Mouse (Mus musculus) right cerebral cortex, adult 18-20 months (tissue): ENCODE measurements around the gene Cfl2.
"Not testable (repeated sequence)": the region's sequence is repeated elsewhere in the genome, so short reads cannot be mapped to it uniquely, and the experiment has no call there.

Experiments
- DNase-seq: peaks from one replicate; pipeline ENCODE4 v3.0.0; 2022; ENCODE audit warnings: mixed read lengths

Cfl2 gene

DNA sequence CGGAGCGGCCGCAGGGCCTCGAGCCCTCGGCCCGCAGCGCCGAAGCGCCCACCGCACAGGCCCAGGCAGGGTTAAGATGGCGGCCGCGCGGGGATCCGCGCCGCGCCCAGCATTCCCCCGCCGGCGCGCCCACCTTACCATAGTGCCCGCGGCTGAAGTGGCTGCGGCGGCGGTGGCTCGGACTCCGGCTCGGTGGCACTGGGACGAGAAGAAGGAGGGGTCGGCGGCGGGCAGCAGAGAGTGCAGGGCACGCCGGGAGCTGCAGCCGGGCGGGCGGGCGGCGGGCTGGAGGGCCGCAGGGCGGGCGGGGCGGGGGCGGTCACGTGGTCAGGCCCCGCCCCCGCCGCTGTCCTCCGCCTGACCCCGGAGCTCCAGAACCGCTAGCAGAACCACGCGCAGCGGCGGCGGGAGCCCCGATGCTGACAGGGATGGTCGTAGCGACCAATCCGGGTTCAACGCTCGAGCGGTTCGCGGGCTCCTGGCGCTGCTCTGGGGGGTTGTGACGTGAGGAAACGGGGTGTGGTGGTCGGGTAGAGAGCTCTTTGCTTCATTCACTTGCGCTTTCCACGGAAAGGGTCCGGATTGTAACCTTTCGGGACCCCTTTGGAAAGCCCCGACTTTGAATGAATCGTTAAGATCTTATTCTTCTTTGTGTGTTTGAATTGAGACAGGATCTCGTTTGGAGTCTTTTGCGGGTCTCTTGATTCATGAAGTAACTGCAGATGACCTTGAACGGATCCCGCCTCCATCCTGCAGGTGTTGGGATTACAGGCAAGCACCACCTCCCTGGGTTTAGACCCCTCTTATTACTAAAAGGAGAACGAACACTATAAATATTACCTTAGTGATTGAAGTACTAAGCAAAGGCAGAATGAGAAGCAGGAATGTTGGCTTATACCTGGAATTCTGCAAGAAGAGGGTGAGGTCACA is at the start of gene Cfl2:
TSS of gene Cfl2 (minus strand) at position 272 of the 930 bp plus-strand sequence.
- peak; percentile 86 for DNase-seq

DNA sequence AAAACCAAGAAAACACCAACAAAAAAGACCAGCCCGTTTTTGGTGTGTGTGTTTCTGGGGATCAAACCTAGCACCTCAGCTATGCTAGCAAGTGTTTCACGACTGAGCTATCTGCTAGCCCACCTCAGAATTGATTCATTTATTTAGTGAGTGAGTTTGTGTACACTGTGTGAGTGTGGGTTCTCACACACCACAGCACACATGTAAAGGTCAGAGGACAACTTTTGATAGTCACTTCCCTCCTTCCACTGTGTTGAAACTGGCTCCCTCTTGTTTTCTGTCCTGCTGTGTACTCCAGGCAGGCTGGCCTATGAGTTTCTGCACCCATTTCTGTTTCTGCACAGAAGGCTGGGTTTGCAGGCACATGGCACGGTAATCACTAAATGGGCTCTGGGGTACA is 47.7 kb upstream of the Cfl2 start:
- DNase-seq = no peak

DNA sequence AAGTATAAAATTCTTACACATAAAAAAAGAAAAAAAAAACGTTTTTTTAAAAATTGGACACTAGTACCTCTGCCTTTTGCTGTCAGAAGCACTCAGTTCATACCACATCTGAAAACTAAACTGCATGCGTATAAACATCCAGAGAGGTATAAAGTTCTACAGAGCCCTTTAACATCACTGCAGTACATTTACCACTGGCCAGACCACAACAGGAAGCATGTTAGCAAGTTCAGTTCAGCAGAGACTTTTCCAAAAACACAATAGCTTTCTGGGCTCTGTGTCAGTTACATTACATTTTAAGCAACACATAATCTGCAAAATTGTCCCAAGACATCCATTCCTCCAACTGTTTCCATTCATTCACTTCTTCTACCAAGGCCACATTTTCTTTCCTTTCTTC is 29.9 kb upstream of the Cfl2 start:
- not testable (repeated sequence) for DNase-seq

DNA sequence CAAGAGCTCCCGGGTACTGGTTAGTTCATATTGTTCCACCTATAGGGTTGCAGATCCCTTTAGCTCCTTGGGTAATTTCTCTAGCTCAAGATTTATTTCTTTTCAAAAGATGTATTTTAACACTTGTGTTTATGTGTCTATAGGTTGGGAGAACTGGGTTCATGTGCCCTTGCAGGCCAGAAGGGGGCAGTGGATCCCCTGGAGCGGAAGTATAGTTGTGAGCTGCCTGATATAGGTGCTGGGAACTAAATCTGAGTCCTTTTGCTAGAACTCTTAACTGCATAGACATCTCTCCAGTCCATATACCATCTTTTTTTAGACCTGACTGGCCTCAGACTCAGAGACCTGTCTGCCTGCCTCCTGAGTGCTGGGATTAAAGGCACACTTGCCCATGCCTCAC is 27.7 kb upstream of the Cfl2 start:
- DNase-seq = no peak

DNA sequence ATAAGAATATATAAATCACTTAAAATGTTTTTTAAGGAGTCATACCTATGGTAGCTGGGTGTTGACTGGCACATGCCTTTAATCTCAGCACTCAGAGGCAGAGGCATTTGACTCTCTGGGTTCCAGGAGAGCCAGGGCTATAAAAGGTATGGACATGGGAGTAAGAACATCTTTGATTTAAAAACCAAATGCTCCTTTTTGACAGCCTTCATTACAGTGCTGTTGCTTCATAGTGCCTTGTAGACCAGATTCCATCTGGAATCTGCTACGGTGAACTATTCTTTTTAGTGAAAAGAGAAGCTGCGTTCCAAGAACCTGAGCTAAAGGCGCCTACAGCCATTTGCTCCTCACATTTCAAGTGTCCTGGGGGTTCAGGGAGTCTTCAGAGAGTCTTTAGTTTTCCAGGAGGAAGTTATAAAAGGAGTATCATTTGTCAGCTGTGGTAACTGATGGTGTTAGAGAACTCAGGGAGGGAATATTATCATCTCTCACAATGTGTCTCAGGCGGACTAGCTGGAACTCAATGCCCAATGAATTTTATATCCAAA is 25.0 kb upstream of the Cfl2 start:
- DNase-seq = no peak

- peak; percentile 23 for DNase-seq
These were observed 17.0 kb upstream of the Cfl2 start for GRCm38 (mm10) chr12:54879630-54880029.

DNA sequence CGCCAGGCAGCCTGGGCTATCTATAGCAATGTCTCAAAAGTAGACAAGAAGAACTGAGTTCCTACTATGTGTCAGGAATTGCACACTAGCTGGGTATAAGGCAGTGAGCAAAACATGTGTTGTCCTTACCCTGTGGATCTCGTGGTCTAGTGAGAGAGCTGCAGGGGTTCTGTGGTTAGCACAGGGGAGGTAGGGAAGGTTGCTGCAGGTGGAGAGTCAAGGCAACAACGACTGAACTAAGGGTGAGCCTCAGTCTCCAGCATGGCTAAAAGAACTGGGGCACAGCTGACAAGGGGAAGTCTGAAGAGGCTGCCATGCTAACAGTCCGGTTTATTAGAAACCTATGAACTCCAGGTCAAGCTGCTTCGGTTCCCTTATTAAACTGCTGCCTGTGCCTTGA is 16.5 kb upstream of the Cfl2 start:
- DNase-seq = no peak

GRCm38 (mm10) chr12:54877875-54878274 is 15.2 kb upstream of the Cfl2 start:
- DNase-seq = no peak

DNA sequence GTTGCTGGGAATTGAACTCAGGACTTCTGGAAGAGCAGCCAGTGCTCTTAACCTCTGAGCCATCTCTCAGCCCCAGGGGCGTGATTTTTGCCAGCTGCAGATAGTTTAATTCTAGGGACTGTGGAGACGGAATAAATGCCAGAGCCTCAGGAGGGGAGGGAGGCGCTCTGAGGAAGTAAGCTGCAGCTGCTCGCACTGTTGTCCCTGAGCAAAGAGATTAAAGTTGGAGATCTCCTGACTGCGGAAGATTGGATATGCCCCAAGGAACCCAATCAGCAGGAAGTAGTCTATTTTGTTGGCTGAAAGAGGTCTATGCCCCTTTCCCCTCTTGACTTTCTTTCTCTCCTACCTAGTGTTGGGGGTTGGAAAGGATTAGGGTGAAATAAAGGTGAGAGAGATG is 14.2 kb upstream of the Cfl2 start:
- DNase-seq = no peak

DNA sequence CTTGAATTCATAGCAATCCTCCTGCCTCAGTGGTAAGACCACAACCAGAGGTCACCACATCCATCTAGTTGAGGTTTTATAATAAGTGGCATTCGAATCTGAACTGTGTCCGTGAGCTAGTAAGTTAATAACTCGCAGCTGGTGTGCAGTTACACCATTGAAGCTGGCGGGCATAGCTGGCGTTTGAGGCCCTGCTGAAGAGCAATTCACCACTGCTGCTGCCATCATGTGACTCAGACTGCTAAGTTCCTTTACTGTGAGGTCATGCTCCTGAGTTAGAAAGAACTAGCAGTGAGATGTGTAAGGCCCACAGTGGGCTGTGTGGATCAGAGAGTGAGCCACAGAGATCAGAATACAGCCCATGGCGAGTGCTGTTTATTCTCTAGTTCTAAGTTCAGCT is 12.0 kb upstream of the Cfl2 start:
- DNase-seq = no peak

DNA sequence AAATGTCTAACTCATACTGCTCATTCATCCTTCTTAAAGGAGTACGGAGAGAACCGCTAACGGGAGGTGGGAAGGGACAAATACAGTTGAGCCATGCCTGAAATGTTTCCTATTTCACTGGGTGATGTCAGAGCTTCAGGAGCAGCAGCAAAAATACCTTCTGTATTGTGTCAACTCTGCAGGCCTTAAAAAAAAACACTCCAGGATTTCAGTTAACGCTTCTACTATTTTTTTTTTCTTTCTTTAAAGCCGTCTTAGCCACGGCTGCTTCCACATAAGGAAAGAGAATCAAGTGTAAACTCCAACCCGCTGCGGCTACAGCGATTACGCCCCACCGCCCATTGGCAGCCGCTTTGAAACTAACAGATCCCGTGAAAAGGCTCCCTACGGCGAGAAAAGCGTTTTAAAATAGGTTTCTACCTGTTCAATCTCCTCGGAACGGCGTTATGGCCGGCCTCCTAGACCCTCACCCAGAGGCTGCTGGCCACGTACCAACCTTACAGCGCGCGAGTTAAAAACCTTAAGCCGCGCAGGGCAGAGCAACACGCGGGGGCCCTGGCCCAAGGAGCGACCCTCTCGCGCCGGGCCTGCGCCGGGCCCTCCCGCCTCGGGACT is 579 bp downstream of the Cfl2 start:
- DNase-seq = peak; percentile 46

DNA sequence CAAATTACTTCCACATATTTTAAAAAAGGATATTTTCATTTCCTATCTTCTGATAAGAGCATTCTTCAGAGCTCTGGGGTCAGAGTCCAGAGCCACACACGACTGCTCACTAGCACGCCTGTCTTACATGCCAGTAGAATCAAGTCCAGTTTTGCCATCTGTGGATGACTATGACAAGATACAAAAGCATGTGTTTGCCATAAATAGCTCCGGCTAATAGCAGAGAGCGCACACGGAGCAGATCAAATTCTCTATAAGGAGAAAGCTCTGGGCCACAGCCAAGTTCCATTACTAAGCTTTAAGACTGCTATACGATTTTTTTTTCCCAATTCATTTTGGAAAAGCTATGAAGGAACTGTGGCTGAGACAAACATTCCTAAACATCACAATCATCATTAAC is 3.1 kb downstream of the Cfl2 start:
- DNase-seq = peak; percentile 18

DNA sequence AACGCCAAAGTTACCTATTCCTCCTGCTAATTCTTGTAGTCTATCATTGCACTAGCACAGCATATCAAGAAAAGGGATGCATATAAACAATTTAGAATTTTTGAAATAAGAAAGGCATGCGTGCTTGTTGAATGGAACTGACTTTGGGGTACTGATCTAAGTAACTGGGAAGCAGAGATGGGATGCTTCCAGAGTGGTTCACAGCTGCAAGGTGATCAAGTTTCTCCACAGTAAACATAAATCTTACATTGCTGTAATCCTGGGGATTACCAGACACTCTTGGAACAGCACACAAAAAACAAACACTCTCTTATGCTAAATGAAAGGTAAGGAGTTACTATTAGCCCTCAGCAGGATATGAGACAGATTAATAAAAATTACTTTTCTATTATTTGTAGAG is 12.1 kb downstream of the Cfl2 start:
- DNase-seq = no peak

DNA sequence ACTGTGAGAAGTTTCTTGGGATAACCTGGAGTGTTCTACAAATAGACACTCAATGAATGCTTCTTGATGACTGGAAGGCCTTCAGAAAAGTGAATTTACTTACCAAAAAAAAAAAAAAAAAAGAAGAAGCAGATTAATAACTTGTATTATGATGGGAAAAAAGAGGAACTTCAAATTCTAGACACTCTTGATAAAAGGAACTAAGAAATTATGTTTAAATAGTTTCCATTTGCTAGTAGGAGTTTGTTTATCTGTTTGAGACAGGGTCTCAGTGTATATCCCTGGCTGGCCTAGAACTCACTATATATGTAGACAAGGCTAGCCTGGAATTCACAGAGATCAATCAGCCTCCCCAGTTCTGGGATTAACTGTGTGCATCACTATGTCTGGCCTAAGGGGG is 18.3 kb downstream of the Cfl2 start:
- DNase-seq = no peak

- DNase-seq = no peak
These were observed 21.1 kb downstream of the Cfl2 start for GRCm38 (mm10) chr12:54841576-54841975.

DNA sequence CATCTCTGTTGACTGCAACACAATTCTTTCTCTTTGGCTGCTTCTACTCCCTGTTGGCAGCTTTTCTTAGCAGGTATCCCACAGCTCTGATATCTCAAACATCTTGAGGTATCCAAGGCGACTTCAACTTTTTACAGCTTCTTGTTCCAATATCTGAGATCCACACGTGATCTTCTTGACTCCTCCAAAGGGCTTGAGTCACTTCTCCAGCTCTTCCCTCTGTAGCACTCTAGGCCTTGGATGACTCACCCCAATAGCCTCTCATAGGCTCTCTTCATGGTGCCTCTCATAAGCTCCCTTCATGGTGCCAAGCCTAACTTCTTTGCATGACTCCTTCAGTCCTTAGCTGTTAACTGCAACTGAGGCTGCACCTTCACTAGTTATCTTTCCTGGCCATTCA is 22.9 kb downstream of the Cfl2 start:
- no peak for DNase-seq

DNA sequence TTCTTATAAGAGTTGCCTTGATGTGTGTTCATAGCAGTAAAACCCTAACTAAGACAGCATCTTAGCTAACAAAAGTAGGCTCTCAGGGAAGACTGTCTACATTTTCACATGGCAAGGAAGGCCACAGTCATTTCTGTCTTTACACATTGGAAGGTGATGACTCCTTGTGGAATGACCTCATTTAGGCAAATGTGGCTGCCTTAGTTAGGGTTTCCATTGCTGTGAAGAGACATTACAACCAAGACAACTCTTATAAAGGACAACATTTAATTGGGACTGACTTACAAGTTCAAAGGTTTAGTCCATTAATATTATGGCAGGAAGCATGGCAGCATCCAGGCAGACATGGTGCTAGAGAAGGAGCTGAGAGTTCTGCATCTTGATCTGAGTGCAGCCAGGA is 23.7 kb downstream of the Cfl2 start:
- DNase-seq = no peak

DNA sequence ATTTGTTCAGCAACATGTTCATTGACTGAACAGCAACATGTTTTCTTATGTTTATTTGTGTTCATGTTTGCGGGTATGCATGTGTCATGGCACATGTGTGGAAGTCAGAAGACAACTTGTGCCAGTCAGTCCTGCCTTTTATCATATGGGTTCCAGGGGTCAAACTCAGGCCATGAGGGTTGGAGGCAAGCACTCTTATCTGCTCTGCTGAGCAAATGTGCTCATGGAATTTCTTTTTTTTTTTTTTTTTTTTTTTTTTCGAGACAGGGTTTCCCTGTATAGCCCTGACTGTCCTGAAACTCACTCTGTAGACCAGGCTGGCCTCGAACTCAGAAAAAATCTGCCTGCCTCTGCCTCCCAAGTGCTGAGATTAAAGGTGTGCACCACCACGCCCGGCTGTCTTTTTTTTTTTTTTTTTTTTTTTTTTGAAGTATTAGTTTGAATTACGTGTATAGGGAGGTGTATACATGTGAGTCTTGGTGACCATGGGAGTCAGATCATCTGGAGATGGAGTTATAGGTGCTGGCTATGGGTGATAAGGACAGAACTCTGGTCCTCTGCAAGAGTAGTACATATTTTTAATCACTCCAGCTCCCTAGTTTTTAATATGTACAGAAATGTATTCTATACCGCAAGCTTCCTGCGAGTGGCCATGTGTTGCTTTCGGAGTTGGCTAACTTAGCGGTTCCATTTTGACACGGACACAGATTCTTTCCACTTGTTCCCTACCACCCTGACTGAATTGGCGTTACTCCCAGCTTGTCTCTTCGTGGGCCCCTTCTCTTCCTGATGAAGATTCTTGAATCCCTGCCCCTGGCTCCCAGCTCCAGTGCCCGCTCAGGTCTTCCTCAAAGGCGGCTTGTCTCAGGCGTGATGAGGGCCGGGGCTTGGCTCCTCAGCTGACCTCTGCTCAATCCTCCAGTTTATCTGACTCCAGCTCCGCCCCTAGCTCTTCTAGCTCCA is 26.8 kb downstream of the Cfl2 start:
- no peak for DNase-seq

GRCm38 (mm10) chr12:54834925-54835447 is 27.7 kb downstream of the Cfl2 start:
- DNase-seq = peak; percentile 63

DNA sequence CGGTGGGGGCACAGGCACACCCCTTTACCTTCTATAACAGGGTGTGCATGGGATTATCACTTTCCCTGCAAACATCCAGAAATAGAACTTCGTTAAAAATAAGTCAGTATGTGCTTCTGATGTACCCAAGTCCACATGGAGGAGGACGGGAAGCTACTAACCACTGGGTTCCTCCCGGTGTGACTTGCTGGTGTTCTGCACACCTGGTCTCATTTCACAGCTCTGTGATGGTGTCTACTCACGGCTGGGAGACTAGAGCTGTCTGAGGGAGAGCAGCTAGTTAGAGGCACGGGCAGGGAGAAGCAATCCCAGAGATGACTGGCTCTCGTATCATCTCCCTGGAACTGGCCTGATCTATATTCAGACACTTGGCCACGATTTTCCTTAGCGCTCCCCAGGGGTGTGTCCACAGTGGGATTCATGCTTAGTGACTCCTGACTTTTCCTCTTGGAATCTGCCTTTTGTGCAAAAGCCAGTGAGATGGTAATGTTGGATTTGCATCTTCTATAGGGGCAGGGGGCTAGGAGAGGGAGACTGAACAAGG is 28.7 kb downstream of the Cfl2 start:
- no peak for DNase-seq

- not testable (repeated sequence) for DNase-seq
These were observed 30.8 kb downstream of the Cfl2 start for GRCm38 (mm10) chr12:54831927-54832326.

GRCm38 (mm10) chr12:54830574-54830973 is 32.1 kb downstream of the Cfl2 start:
- peak; percentile 81 for DNase-seq
